In genomic region chr4:86681421-86681820, GRCm38 (mm10) we compare ENCODE assay signal across 15 mouse cellular contexts. TPM values are rescaled to one million over a fixed set of nuclear protein-coding genes. Genes with fewer than 3 reads are reported as not detected.
DNase-seq lines count a peak whose midpoint lies in the region; ATAC-seq and TF ChIP-seq lines count a peak whose summit lies in the region.
"Had no signal": no experiment of that assay in that cellular context is flagged by ENCODE, and none has a peak within 500 bp of the region (broad histone marks: within the 10 kb centered on the region; RNA-seq: fewer than 3 reads in every experiment).

No protein-coding gene starts in this region.

- no peaks in the 10 kb centered on the region for H3K9me3 ChIP-seq in heart, embryonic 10.5 days
- no peaks in the 10 kb centered on the region for H3K9me3 ChIP-seq in liver, embryonic 11.5 days (ENCODE audit: control insufficient read depth, low read length)
- H3K9me3 ChIP-seq in liver, embryonic 13.5 days (replicated peaks) = no peaks in the 10 kb centered on the region
- no peaks in the 10 kb centered on the region for H3K9me3 ChIP-seq in liver, postnatal 0 days (ENCODE audit: low read length)
- H3K9me3 ChIP-seq: embryonic facial prominence, embryonic 10.5 days; hindbrain, embryonic 15.5 days had no signal

- no peak for TF ChIP-seq EP300 in heart, adult 2 months (IDR thresholded peaks at IDR 0.05; ENCODE audit: insufficient read depth, low read depth, low read length)
- no peak for TF ChIP-seq EP300 in liver, postnatal 0 days (IDR thresholded peaks at IDR 0.05; ENCODE audit: low read depth)

- no peaks in the 10 kb centered on the region for H3K27me3 ChIP-seq in heart, embryonic 10.5 days (ENCODE audit: insufficient read depth, poor library complexity, severe bottlenecking)
- no peaks in the 10 kb centered on the region for H3K27me3 ChIP-seq in heart, adult 2 months (ENCODE audit: control insufficient read depth, insufficient read depth, low read length)
- no peaks in the 10 kb centered on the region for H3K27me3 ChIP-seq in liver, embryonic 11.5 days (replicated peaks; ENCODE audit: control insufficient read depth, insufficient read depth, low read length)
- H3K27me3 ChIP-seq in liver, embryonic 13.5 days = no peaks in the 10 kb centered on the region
- no peaks in the 10 kb centered on the region for H3K27me3 ChIP-seq in liver, postnatal 0 days (ENCODE audit: insufficient read depth, low read length)
- H3K27me3 ChIP-seq: CH12.LX; hindbrain, embryonic 15.5 days; Patski had no signal

- no peaks in the 10 kb centered on the region for H3K79me2 ChIP-seq in heart, adult 2 months (replicated peaks; ENCODE audit: control insufficient read depth, insufficient read depth, low read length)

- no peak overlapping the region for H3K4me3 ChIP-seq in heart, embryonic 10.5 days
- no peak overlapping the region for H3K4me3 ChIP-seq in heart, adult 2 months
- H3K4me3 ChIP-seq in liver, embryonic 11.5 days (ENCODE audit: low read depth, low read length) = no peak overlapping the region
- no peak overlapping the region for H3K4me3 ChIP-seq in liver, embryonic 13.5 days (replicated peaks)
- H3K4me3 ChIP-seq in liver, postnatal 0 days (ENCODE audit: low read depth, low read length) = no peak overlapping the region
- H3K4me3 ChIP-seq: embryonic facial prominence, embryonic 10.5 days; hindbrain, embryonic 15.5 days had no signal

- 20% methylated on average over 3 of the region's 3 CpGs for WGBS in heart, embryonic 10.5 days
- WGBS in heart, adult 2 months = 53% methylated on average over 3 of the region's 3 CpGs
- WGBS in liver, embryonic 11.5 days = 29% methylated on average over 3 of the region's 3 CpGs
- 21% methylated on average over 3 of the region's 3 CpGs for WGBS in liver, embryonic 13.5 days (ENCODE audit: insufficient replicate concordance)
- WGBS in liver, postnatal 0 days (ENCODE audit: insufficient replicate concordance) = 45% methylated on average over 3 of the region's 3 CpGs

- peak; percentile 66 for ATAC-seq in liver, embryonic 11.5 days (replicated peaks; ENCODE audit: low FRiP score)
- ATAC-seq in liver, embryonic 13.5 days (ENCODE audit: low read depth) = peak; percentile 59
- ATAC-seq in liver, postnatal 0 days = no peak
- ATAC-seq in erythroid progenitor cell, adult 5-6 weeks (replicated peaks; ENCODE audit: low FRiP score, poor library complexity, severe bottlenecking) = no peak
- ATAC-seq: activated CD4-positive, CD25-positive, alpha-beta regulatory T cell, adult 4 months; forebrain, embryonic 16.5 days; Patski had no signal

- peak overlapping the region; percentile 49 for H3K27ac ChIP-seq in heart, embryonic 10.5 days
- H3K27ac ChIP-seq in heart, adult 2 months = no peak overlapping the region
- H3K27ac ChIP-seq in liver, embryonic 11.5 days (ENCODE audit: low read depth, low read length) = no peak overlapping the region
- H3K27ac ChIP-seq in liver, embryonic 13.5 days = peak overlapping the region; percentile 12; the same call in 1 of the 2 replicates
- H3K27ac ChIP-seq in liver, postnatal 0 days (ENCODE audit: low read depth) = peak overlapping the region; percentile 39; the same call in 1 of the 2 replicates
- H3K27ac ChIP-seq: embryonic facial prominence, embryonic 10.5 days; hindbrain, embryonic 15.5 days had no signal

- peaks cover 18% of the 10 kb centered on the region for H3K4me1 ChIP-seq in heart, embryonic 10.5 days
- H3K4me1 ChIP-seq in heart, adult 2 months (ENCODE audit: control insufficient read depth, insufficient read depth, low read length) = peaks cover 5% of the 10 kb centered on the region
- peaks cover 11% of the 10 kb centered on the region for H3K4me1 ChIP-seq in liver, embryonic 11.5 days (replicated peaks; ENCODE audit: control insufficient read depth, insufficient read depth, low read length)
- H3K4me1 ChIP-seq in liver, embryonic 13.5 days (replicated peaks) = peaks cover 30% of the 10 kb centered on the region
- peaks cover 18% of the 10 kb centered on the region for H3K4me1 ChIP-seq in liver, postnatal 0 days (ENCODE audit: insufficient read depth)
- H3K4me1 ChIP-seq: hindbrain, embryonic 15.5 days had no signal

- peak; percentile 76 for DNase-seq in heart, embryonic 10.5 days (ENCODE audit: low spot score)
- DNase-seq in heart, adult 2 months = no peak
- DNase-seq in liver, embryonic 11.5 days (ENCODE audit: low spot score) = no peak
- no peak for DNase-seq in liver, embryonic 13.5 days
- no peak for DNase-seq in liver, postnatal 0 days
- no peak for DNase-seq in urinary bladder, adult 2 months (ENCODE audit: low spot score)
- DNase-seq: adrenal gland, postnatal 25 days; gastrocnemius, postnatal 10 days had no signal

- no peaks in the 10 kb centered on the region for H3K36me3 ChIP-seq in heart, embryonic 10.5 days
- H3K36me3 ChIP-seq in heart, adult 2 months (ENCODE audit: control insufficient read depth, insufficient read depth, low read length) = no peaks in the 10 kb centered on the region
- H3K36me3 ChIP-seq in liver, embryonic 11.5 days (ENCODE audit: control insufficient read depth, insufficient read depth, low read length) = no peaks in the 10 kb centered on the region
- no peaks in the 10 kb centered on the region for H3K36me3 ChIP-seq in liver, embryonic 13.5 days
- no peaks in the 10 kb centered on the region for H3K36me3 ChIP-seq in liver, postnatal 0 days (replicated peaks; ENCODE audit: insufficient read depth, low read length)
- H3K36me3 ChIP-seq: embryonic facial prominence, embryonic 10.5 days; hindbrain, embryonic 15.5 days had no signal

- TF ChIP-seq CTCF in heart, adult 2 months (IDR thresholded peaks at IDR 0.05) = no peak
- TF ChIP-seq CTCF in liver, postnatal 0 days (IDR thresholded peaks at IDR 0.05; ENCODE audit: low read depth) = no peak

- no peak overlapping the region for H3K4me2 ChIP-seq in liver, embryonic 11.5 days
- no peak overlapping the region for H3K4me2 ChIP-seq in liver, embryonic 13.5 days
- H3K4me2 ChIP-seq in liver, postnatal 0 days (ENCODE audit: low read depth, low read length) = no peak overlapping the region
- H3K4me2 ChIP-seq: hindbrain, embryonic 15.5 days had no signal

- TF ChIP-seq POLR2A in heart, adult 2 months (IDR thresholded peaks at IDR 0.05; ENCODE audit: insufficient read depth, low read depth, low read length) = no peak

- intact Hi-C loops in heart, adult 2 months (cut with DNase I) = no loop called here

- H3K9ac ChIP-seq in heart, adult 2 months (ENCODE audit: low read depth, low read length) = no peak overlapping the region
- no peak overlapping the region for H3K9ac ChIP-seq in liver, embryonic 11.5 days (ENCODE audit: low read depth, low read length)
- H3K9ac ChIP-seq in liver, embryonic 13.5 days = peak overlapping the region; percentile 22; the same call in 1 of the 2 replicates
- no peak overlapping the region for H3K9ac ChIP-seq in liver, postnatal 0 days (replicated peaks)
- H3K9ac ChIP-seq: hindbrain, embryonic 15.5 days had no signal

RNA-seq across cellular contexts. Expression of gene Plin2, which starts 11.6 kb away (rescaled TPM):
- 74.0 and 90.7 TPM in 2 replicates for polyA plus RNA-seq in heart, embryonic 10.5 days (2016; fragmentation: Nextera tagmentation; extraction: Ambion mirVana)
- 100 to 1,000 TPM; 115 to 120 TPM for total RNA-seq in heart, adult 2 months (2021)
- 89.4 and 117 TPM in 2 replicates for polyA plus RNA-seq in heart, adult 2 months (2012; rRNA removed)
- 161 and 169 TPM in 2 replicates for polyA plus RNA-seq in liver, embryonic 11.5 days (2014; fragmentation: Nextera tagmentation; extraction: Ambion mirVana)
- polyA plus RNA-seq in liver, embryonic 13.5 days (2015; fragmentation: Nextera tagmentation; extraction: Ambion mirVana) = 144 and 148 TPM in 2 replicates
- polyA plus RNA-seq in liver, postnatal 0 days (2015; fragmentation: Nextera tagmentation; extraction: Ambion mirVana) = 451 and 487 TPM in 2 replicates
- polyA plus RNA-seq in urinary bladder, adult 2 months (2012; rRNA removed) = 129 and 151 TPM in 2 replicates
- total RNA-seq in erythroid progenitor cell, adult 5-6 weeks (2015; ENCODE audit: low replicate concordance) = 16.3 and 24.1 TPM in 2 replicates
- total RNA-seq in erythroid progenitor cell, adult 5-6 weeks (2017; ENCODE audit: low replicate concordance) = 18.5 and 30.5 TPM in 2 replicates

Comparison
In these comparisons a context has a peak if more than half of its experiments do, and no peak if none do; other contexts are left out.
1. H3K27ac ChIP-seq: peak in heart, embryonic 10.5 days (single experiment), liver, embryonic 13.5 days (single experiment) and liver, postnatal 0 days (single experiment); none in heart, adult 2 months (single experiment) and liver, embryonic 11.5 days (single experiment).
2. ATAC-seq: peak in liver, embryonic 11.5 days (single experiment) and liver, embryonic 13.5 days (single experiment); none in liver, postnatal 0 days (single experiment) and erythroid progenitor cell, adult 5-6 weeks (single experiment).